Mouse (Mus musculus) kidney, adult 2 months (tissue): Measurements from ENCODE around the gene Robo2.

Experiments
- CTCF ChIP-seq: fragments of 200-500 bp; conservative IDR thresholded peaks from 2 replicates; pipeline ENCODE4 v1.5.1; 2011; ENCODE audit warnings: low read depth, mild to moderate bottlenecking, control low read depth, low read length, moderate library complexity, mixed read lengths; ENCODE audit not compliant: insufficient read depth, insufficient read length
- POLR2A ChIP-seq: fragments of 200-500 bp; IDR thresholded peaks from one replicate; pipeline ENCODE4 v1.6.1; 2011; ENCODE audit warnings: low read depth, low read length, control low read depth

DNA sequence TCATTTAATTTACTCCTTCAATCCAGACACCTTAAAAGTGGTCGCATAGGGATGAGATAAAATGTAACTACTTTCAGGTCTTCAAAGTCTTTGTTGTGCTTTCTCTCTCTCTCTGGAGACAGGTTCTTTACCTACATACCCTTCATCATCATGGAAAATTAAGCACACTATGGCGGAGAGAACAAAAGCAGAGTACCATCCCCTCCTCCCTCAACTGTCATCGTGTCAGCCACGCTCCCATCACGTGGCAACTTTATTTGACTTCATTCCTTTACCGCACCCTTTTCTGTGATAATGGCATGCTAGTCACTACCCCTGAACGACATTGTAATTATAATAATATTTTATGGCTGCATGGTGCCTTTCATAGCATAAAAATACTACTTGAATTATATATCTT lies 442.1 kb downstream of the Robo2 start:
- TF ChIP-seq POLR2A (no peak), CTCF (no peak)
